Mouse (Mus musculus): ENCODE measurements around the gene Tmc6. TPM values are rescaled to one million over a fixed set of nuclear protein-coding genes. Genes with fewer than 3 reads are reported as not detected.

Tmc6 gene
- polyA plus RNA-seq, 1 experiment from 2014 or later: 13.3 TPM

DNA sequence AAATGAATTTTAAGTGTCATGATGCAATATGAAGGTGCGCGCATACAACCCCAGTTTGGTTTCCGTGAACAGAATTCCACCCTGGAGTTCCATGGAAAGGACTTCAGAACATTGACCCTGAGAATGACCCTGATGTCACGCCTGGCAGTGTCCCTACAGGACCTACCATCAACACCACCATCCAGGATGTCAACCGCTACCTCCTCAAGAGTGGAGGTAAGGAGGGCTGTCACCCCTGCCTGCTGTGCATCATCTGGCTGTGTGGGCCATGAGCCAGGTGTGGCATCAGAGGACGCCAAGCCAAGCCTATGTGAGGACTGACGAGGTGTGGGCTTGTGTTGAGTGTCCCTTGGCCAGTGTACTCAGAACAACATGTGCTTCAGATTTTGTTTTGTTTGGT, 26.1 kb downstream of the Tmc6 start:
- WGBS: 96% methylated on average over 7 of the region's 7 CpGs
- Histone ChIP-seq H3K4me3 (no peak overlapping the region), H3K27me3 (ENCODE audit: insufficient read depth, poor library complexity, severe bottlenecking) (no peaks in the 10 kb centered on the region), H3K9me3 (no peaks in the 10 kb centered on the region), H3K36me3 (peaks cover 100% of the 10 kb centered on the region), H3K4me1 (replicated peaks) (no peaks in the 10 kb centered on the region), H3K27ac (no peak overlapping the region)
- DNase-seq (ENCODE audit: low spot score): no peak

DNA sequence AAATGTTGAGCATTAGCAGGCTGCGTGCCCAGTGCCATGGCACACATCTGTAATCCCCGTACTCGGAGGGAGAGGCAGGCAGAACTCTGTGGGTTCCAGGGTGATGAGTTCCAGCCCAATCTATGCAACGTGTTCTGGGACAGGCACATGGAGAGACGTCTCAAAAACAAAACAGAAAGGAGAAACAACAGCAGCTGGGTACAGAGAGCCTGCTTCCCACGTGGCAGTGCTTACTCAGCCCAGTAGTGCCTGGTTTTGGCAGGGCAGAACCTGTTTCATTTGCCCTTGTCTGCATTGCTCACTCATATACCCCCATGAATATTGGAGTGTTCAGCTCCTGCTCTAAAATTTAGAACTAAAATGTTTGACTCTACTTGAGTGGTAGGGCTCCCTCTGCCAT, 30.5 kb downstream of the Tmc6 start:
- WGBS: 87% methylated on average over 6 of the region's 6 CpGs
- peaks cover 100% of the 10 kb centered on the region for H3K36me3 ChIP-seq
- H3K27ac ChIP-seq: no peak overlapping the region
- no peaks in the 10 kb centered on the region for H3K4me1 ChIP-seq (replicated peaks)
- no peak overlapping the region for H3K4me3 ChIP-seq
- no peaks in the 10 kb centered on the region for H3K27me3 ChIP-seq (ENCODE audit: insufficient read depth, poor library complexity, severe bottlenecking)
- H3K9me3 ChIP-seq: no peaks in the 10 kb centered on the region
- no peak for DNase-seq (ENCODE audit: low spot score)

DNA sequence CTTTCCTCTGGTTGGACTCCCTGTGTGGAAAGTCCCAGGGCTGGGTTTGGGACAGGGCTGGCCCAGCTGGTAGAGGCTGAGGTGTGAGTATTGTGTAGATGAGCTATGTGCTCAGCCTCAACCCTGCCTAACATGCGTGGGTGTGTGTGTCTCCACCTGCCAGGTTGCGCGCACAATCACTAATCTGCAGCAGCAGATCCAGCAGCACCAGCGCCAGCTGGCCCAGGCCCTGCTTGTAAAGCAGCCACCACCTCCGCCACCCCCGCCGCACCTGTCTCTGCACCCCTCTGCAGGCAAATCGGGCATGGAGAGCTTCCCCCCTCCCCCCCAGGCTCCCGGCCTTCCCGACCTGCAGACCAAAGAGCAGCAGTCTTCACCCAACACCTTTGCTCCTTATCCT, 32.6 kb downstream of the Tmc6 start:
- Histone ChIP-seq H3K27ac (no peak overlapping the region), H3K36me3 (peaks cover 100% of the 10 kb centered on the region), H3K27me3 (ENCODE audit: insufficient read depth, poor library complexity, severe bottlenecking) (no peaks in the 10 kb centered on the region), H3K4me1 (replicated peaks) (no peaks in the 10 kb centered on the region), H3K4me3 (no peak overlapping the region), H3K9me3 (no peaks in the 10 kb centered on the region)
- 92% methylated on average over 10 of the region's 10 CpGs for WGBS
- DNase-seq (ENCODE audit: low spot score): no peak

DNA sequence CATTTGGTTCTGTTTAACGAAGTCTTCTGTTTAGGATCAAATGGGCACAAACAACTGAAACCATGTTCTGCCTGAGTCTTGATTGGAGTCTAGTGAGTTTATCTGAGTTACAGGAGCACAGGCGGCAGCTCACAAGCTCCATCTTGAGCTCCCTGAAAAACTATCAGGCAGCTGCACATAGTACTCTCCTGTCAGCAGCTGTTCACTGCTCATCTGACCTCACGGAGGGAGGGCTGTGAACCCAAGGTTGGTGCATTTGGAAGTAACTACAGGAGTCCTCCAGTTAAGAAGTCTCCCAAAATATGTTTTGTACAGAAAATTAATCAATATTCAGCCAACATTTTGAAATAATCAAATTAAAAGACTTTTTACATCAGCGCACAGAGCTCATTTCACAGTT, 33.4 kb downstream of the Tmc6 start:
- DNase-seq (ENCODE audit: low spot score): no peak
- WGBS: 83% methylated on average over 4 of the region's 4 CpGs
- Histone ChIP-seq H3K4me1 (replicated peaks) (no peaks in the 10 kb centered on the region), H3K4me3 (no peak overlapping the region), H3K36me3 (peaks cover 100% of the 10 kb centered on the region), H3K9me3 (no peaks in the 10 kb centered on the region), H3K27ac (no peak overlapping the region), H3K27me3 (ENCODE audit: insufficient read depth, poor library complexity, severe bottlenecking) (no peaks in the 10 kb centered on the region)

DNA sequence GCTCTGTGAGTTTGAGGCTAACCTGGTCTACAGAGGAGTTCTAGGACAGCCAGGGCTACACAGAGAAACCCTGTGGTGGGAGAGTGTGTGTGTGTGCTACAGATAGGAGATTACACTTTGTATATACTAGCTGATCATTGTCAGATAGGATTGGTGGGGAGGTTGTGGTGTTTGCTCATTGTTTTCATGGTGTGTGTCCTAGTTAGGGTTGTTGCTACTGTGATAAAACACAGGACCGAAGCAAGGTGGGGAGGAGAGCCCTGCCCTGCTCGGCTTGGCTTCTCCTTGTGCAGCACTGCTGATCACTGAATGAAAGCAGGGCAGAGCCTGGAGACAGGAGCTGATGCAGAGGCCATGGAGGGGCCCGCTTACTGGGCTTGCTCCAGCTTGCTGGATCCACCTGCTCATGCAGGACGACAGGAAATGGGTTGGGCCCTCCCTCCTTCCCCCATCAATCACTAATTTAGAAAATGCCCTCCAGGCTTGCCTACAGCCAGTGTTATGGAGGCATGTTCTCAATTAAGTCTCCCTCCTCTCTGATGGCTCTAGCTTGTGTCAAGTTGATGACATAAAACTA, 38.5 kb downstream of the Tmc6 start:
- Histone ChIP-seq H3K36me3 (peaks cover 100% of the 10 kb centered on the region), H3K27me3 (ENCODE audit: insufficient read depth, poor library complexity, severe bottlenecking) (no peaks in the 10 kb centered on the region), H3K9me3 (no peaks in the 10 kb centered on the region), H3K27ac (no peak overlapping the region), H3K4me1 (replicated peaks) (no peaks in the 10 kb centered on the region), H3K4me3 (no peak overlapping the region)
- DNase-seq (ENCODE audit: low spot score): no peak
- 85% methylated on average over 4 of the region's 4 CpGs for WGBS

DNA sequence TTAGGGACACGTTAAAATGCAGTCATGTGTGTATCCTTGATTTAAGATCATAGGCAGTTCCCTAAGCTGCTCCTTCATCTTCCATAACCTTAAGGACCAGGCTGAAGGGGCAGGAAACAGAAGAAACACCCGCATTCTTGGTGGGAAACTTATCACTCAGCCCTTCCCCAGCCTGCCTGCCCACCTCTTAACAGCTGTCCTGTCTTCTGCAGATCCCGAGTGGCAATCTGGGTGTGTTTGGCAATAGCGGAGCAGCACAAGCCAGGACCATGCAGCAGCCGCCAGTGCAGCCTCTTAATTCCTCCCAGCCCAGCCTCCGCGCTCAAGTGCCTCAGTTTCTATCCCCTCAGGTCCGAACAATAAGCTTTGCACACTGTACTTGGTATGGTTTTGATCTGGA, 39.3 kb downstream of the Tmc6 start:
- Histone ChIP-seq H3K4me3 (no peak overlapping the region), H3K27me3 (ENCODE audit: insufficient read depth, poor library complexity, severe bottlenecking) (no peaks in the 10 kb centered on the region), H3K4me1 (replicated peaks) (no peaks in the 10 kb centered on the region), H3K27ac (no peak overlapping the region), H3K9me3 (no peaks in the 10 kb centered on the region), H3K36me3 (peaks cover 100% of the 10 kb centered on the region)
- WGBS: 89% methylated on average over 8 of the region's 8 CpGs
- DNase-seq (ENCODE audit: low spot score): no peak

DNA sequence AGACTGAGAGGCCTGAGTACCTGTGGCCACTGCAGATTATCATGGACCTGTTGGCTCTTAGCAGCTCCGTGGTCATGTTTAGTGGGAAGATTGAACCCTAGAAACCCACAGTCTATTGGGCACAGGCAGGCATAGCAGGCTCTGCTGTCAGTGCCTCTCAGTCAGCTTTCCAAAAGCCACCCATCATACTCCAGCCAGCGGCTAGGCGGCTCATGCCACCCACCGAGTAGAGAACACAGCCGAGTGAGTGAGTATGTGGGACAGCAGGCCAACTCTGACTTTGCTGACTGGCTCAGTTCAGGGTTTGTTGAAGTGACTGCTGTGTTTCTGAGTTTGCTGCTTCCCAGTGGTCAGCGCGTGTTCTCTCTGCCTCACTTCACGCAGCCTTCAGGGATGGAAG, 39.8 kb downstream of the Tmc6 start:
- no peak for DNase-seq (ENCODE audit: low spot score)
- Histone ChIP-seq H3K4me3 (no peak overlapping the region), H3K9me3 (no peaks in the 10 kb centered on the region), H3K27me3 (ENCODE audit: insufficient read depth, poor library complexity, severe bottlenecking) (no peaks in the 10 kb centered on the region), H3K4me1 (replicated peaks) (no peaks in the 10 kb centered on the region), H3K36me3 (peaks cover 100% of the 10 kb centered on the region), H3K27ac (no peak overlapping the region)
- WGBS: 89% methylated on average over 8 of the region's 8 CpGs

DNA sequence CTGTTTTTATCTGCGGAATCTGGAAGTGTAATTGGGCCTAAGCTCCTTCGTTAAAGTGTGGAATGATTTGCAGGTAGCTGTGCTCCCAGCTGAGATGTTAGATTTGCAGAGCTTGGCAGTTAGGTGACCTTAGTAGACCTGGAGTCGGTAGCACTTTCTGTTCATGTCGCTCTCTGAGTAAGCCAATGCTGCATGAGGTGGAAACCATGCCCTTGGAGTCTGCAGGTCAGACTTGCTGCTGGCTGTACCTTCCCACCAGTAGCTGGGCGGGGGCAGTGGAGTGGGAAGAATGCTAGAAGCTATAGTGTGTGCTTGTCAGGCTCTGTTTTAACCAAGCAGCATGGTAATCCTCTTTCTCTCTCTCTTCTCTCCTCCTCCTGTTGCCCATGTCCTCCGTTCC, 40.9 kb downstream of the Tmc6 start:
- Histone ChIP-seq H3K9me3 (no peaks in the 10 kb centered on the region), H3K4me1 (replicated peaks) (no peaks in the 10 kb centered on the region), H3K27ac (no peak overlapping the region), H3K36me3 (peaks cover 100% of the 10 kb centered on the region), H3K27me3 (ENCODE audit: insufficient read depth, poor library complexity, severe bottlenecking) (no peaks in the 10 kb centered on the region), H3K4me3 (no peak overlapping the region)
- 91% methylated on average over 6 of the region's 6 CpGs for WGBS
- DNase-seq (ENCODE audit: low spot score): no peak

DNA sequence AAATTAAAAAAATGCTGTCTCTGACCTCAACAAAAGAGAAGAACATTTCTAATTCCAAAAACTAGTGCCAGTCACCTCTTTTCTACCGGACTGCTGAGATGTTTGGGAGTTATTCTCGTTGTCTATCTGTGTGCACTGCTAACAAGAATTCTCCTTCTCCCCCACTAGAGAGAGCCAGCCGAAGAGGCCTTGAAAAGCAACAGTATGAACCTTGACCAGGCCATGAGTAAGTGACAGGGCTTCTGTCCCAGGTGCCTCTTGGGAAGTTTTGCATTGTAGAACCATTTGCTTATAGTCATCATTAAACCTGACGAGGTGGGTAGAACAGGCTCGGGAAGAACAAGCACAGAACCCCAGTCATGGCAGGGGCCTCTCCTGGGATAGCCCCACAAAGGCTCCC, 43.9 kb downstream of the Tmc6 start:
- H3K27me3 ChIP-seq (ENCODE audit: insufficient read depth, poor library complexity, severe bottlenecking): no peaks in the 10 kb centered on the region
- H3K9me3 ChIP-seq: no peaks in the 10 kb centered on the region
- no peak for DNase-seq (ENCODE audit: low spot score)
- no peak overlapping the region for H3K27ac ChIP-seq
- H3K4me1 ChIP-seq (replicated peaks): no peaks in the 10 kb centered on the region
- peaks cover 99% of the 10 kb centered on the region for H3K36me3 ChIP-seq
- H3K4me3 ChIP-seq: no peak overlapping the region
- WGBS: 89% methylated on average over 5 of the region's 5 CpGs

DNA sequence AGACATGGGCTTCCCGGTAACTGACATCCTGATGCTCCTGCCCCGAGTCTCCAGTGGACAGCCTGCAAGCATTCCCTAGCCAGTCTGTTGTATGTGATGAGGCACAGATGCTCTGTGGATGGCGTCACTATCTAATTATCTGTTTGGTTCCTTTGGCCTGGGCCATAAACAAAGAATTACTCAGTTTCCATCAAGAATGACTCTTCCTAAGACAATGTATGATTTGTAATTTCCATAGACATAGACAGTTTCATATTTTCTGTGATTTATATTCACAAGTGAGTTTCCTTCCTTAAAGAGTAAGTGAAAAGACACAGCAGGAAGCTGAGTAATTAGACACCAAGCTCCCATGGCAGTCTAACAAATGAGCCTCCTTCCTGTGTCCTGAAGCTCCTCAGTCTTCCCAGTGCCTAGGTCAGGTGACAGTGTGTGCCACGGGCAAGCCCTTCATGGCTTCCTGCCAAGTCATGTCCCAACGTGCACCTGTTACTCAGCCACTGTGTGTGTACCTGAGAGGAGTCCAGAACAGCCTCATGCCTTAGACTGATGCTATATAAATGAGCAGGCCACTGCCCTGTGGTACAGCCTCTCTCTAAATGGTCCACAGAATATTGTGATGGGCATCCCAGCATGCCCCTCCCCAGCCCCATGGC, 45.8 kb downstream of the Tmc6 start:
- peaks cover 91% of the 10 kb centered on the region for H3K36me3 ChIP-seq
- no peaks in the 10 kb centered on the region for H3K9me3 ChIP-seq
- no peaks in the 10 kb centered on the region for H3K27me3 ChIP-seq (ENCODE audit: insufficient read depth, poor library complexity, severe bottlenecking)
- H3K4me3 ChIP-seq: no peak overlapping the region
- H3K27ac ChIP-seq: no peak overlapping the region
- no peak for DNase-seq (ENCODE audit: low spot score)
- WGBS: 86% methylated on average over 5 of the region's 5 CpGs
- no peaks in the 10 kb centered on the region for H3K4me1 ChIP-seq (replicated peaks)

DNA sequence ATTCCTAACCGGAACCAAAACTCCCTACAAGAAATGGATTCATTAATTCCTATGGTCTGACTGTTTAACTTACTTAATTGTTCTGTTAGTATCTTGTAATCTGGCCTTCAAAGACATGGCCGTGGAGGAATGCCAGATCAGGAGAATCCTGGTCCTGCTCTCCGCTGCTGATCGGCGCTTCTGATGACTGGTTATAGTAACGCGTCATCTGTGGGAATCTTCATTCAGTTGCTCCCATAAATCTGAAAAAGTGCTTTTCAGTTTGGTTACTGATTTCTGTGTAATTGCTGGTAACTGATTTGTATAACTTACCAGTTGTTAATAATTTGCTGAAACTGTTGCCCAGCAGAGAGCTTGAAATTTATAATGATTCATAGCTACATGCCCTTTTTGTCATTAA, 50.5 kb downstream of the Tmc6 start:
- no peaks in the 10 kb centered on the region for H3K4me1 ChIP-seq (replicated peaks)
- WGBS: 97% methylated on average over 7 of the region's 7 CpGs
- no peaks in the 10 kb centered on the region for H3K27me3 ChIP-seq (ENCODE audit: insufficient read depth, poor library complexity, severe bottlenecking)
- H3K27ac ChIP-seq: no peak overlapping the region
- H3K36me3 ChIP-seq: peaks cover 46% of the 10 kb centered on the region
- H3K9me3 ChIP-seq: no peaks in the 10 kb centered on the region
- no peak overlapping the region for H3K4me3 ChIP-seq
- no peak for DNase-seq (ENCODE audit: low spot score)

DNA sequence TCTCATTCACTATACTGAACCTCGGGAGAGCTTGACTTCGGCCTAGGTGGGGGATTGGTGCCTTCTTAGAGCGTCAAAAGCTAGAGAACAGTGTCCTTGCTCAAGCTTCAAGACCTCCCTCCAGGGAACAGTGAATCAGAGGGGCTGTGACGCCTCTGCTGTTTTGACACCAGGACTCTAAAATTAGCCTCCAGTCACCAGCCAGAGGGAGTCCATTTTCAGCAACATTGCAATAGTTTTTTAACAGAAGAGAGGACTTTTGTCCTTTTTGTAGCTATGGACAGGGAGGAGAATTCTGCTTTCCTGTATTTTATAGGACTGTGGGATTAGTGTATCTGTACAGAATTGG, 51.5 kb downstream of the Tmc6 start:
- WGBS: 77% methylated on average over 4 of the region's 4 CpGs
- no peak for DNase-seq (ENCODE audit: low spot score)
- no peaks in the 10 kb centered on the region for H3K4me1 ChIP-seq (replicated peaks)

DNA sequence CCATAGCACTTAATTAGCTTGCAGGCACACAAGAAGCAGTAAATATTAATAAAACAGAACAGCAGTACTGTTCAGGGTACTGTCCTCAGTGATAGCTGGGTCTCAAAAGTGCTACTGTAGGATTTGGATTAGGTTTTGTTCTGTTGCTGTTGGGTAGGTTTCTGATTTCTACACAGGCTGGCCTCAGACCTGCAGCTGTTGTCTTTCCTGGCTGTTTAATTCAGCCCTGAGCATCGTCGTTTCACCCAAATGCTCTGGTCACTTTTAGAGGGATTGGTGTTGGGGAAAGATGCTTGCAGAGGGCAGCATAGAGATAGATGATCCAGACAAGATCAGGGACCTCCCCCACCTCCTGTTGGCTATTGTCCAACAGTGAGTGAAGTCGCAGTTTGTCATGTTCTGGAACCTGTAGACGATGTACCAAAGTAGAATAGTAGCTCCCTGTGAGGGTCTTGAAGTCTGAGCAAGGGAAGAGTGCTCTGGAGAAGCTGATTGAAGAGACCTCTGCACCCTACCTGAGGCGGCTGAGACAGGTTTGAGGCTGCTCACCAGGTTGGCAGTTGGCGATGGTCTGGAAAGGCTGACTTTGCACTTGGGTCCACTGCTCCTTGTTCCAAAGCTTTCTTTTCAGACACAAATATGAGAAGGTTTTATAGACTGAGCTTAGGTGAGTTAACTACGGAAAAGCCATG, 52.1 kb downstream of the Tmc6 start:
- peaks cover 42% of the 10 kb centered on the region for H3K36me3 ChIP-seq
- H3K27ac ChIP-seq: no peak overlapping the region
- no peaks in the 10 kb centered on the region for H3K27me3 ChIP-seq (ENCODE audit: insufficient read depth, poor library complexity, severe bottlenecking)
- no peak overlapping the region for H3K4me3 ChIP-seq
- no peak for DNase-seq (ENCODE audit: low spot score)
- 84% methylated on average over 7 of the region's 7 CpGs for WGBS
- no peaks in the 10 kb centered on the region for H3K9me3 ChIP-seq
- no peaks in the 10 kb centered on the region for H3K4me1 ChIP-seq (replicated peaks)

More for the DNA sequence above, 51.5 kb downstream of the Tmc6 start:
- Histone ChIP-seq H3K9me3 (no peaks in the 10 kb centered on the region), H3K27me3 (ENCODE audit: insufficient read depth, poor library complexity, severe bottlenecking) (no peaks in the 10 kb centered on the region), H3K4me3 (no peak overlapping the region), H3K36me3 (peaks cover 42% of the 10 kb centered on the region), H3K27ac (no peak overlapping the region)
